20 mouse cellular contexts compared by ENCODE assay signal in the genomic region with DNA sequence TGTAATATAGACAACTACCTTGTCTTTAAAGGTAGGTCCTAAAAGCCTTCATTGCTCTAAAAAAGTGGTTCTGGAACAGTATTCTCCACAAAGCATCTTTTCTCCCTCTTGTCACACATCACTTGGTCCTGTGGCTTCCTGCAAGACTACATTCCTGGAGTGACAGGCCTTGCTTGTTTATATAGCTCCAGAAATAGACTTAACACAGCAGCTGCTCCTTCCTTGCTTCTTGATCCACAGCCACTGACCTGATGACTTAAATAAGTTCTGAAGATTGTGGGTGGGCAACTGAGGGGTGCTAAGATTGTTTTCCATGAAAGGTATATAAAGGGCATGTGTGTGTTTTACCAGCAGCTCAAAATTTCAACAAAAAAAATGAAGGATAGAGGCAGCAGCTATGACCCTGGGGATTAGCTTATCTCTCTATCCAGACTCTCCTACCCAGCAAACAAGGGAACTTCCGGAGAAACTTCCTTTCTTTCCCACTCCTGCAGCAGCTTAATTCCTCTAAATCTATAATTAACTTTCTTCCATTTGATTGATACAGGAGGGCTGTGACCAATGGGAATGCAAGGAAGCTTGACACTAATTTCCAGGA. TPM values are rescaled to one million over a fixed set of nuclear protein-coding genes. Genes with fewer than 3 reads are reported as not detected.
DNase-seq lines count a peak whose midpoint lies in the region; ATAC-seq and TF ChIP-seq lines count a peak whose summit lies in the region.
"Had no signal": no experiment of that assay in that cellular context is flagged by ENCODE, and none has a peak within 500 bp of the region (broad histone marks: within the 10 kb centered on the region; RNA-seq: fewer than 3 reads in every experiment).

No protein-coding gene starts in this region.

- no peak for TF ChIP-seq POLR2A in lung, adult 2 months (IDR thresholded peaks at IDR 0.05; ENCODE audit: borderline replicate concordance, extremely low read depth, low read depth, low read length)

- WGBS in heart, embryonic 11.5 days (ENCODE audit: insufficient replicate concordance), result 11% methylated on average over 1 of the region's 1 CpGs
- WGBS in kidney, embryonic 14.5 days, result 48% methylated on average over 1 of the region's 1 CpGs
- WGBS in lung, embryonic 15.5 days, result 17% methylated on average over 1 of the region's 1 CpGs
- WGBS in lung, adult 2 months, result 16% methylated on average over 1 of the region's 1 CpGs

- in situ Hi-C loops in Patski (cut with MboI; ENCODE audit: low pct_unique_long_range_greater_than_20kb), result no loop called here

- H3K9ac ChIP-seq in heart, embryonic 11.5 days (ENCODE audit: low read depth, low read length), result no peak overlapping the region
- H3K9ac ChIP-seq in kidney, embryonic 14.5 days (ENCODE audit: low read depth, low read length), result no peak overlapping the region
- H3K9ac ChIP-seq in lung, embryonic 15.5 days, result no peak overlapping the region
- H3K9ac ChIP-seq: embryonic facial prominence, embryonic 12.5 days; hindbrain, embryonic 14.5 days; intestine, embryonic 15.5 days; liver, embryonic 13.5 days; midbrain, embryonic 13.5 days had no signal

- H3K4me2 ChIP-seq in heart, embryonic 11.5 days, result no peak overlapping the region
- no peak overlapping the region for H3K4me2 ChIP-seq in kidney, embryonic 14.5 days (replicated peaks; ENCODE audit: low read depth, low read length)
- H3K4me2 ChIP-seq in lung, embryonic 15.5 days, result no peak overlapping the region
- H3K4me2 ChIP-seq: embryonic facial prominence, embryonic 12.5 days; hindbrain, embryonic 14.5 days; intestine, embryonic 15.5 days; liver, embryonic 13.5 days; midbrain, embryonic 13.5 days had no signal

- ATAC-seq in heart, embryonic 11.5 days (replicated peaks; ENCODE audit: insufficient number of reproducible peaks, low FRiP score, low TSS enrichment), result no peak
- ATAC-seq in kidney, embryonic 14.5 days (ENCODE audit: low FRiP score, low TSS enrichment), result no peak
- ATAC-seq in lung, embryonic 15.5 days (ENCODE audit: borderline replicate concordance, extremely low read depth, low FRiP score, low TSS enrichment), result peak; percentile 28; the same call in 1 of the 2 replicates
- peak; percentile 69 for ATAC-seq in Patski
- no peak for ATAC-seq in granulocyte monocyte progenitor cell, adult 5-6 weeks (replicated peaks; ENCODE audit: poor library complexity, severe bottlenecking)
- ATAC-seq: forebrain, embryonic 14.5 days; intestine, embryonic 15.5 days; midbrain, embryonic 13.5 days had no signal

- no peaks in the 10 kb centered on the region for H3K27me3 ChIP-seq in heart, embryonic 11.5 days (ENCODE audit: control insufficient read depth, insufficient read depth, low read length)
- H3K27me3 ChIP-seq in kidney, embryonic 14.5 days (ENCODE audit: control insufficient read depth, insufficient read depth, low read length), result no peaks in the 10 kb centered on the region
- no peaks in the 10 kb centered on the region for H3K27me3 ChIP-seq in lung, embryonic 15.5 days
- H3K27me3 ChIP-seq in Patski, result no peaks in the 10 kb centered on the region
- H3K27me3 ChIP-seq: embryonic facial prominence, embryonic 12.5 days; intestine, embryonic 15.5 days; liver, embryonic 13.5 days; midbrain, embryonic 13.5 days had no signal

- H3K27ac ChIP-seq in heart, embryonic 11.5 days (ENCODE audit: low read depth, low read length), result no peak overlapping the region
- H3K27ac ChIP-seq in kidney, embryonic 14.5 days (ENCODE audit: low read depth, low read length), result peak overlapping the region; percentile 55; the same call in 1 of the 2 replicates
- H3K27ac ChIP-seq in lung, embryonic 15.5 days, result peak overlapping the region; percentile 69
- H3K27ac ChIP-seq: embryonic facial prominence, embryonic 12.5 days; hindbrain, embryonic 14.5 days; limb, embryonic 10.5 days; liver, embryonic 13.5 days; midbrain, embryonic 13.5 days had no signal

- peaks cover 18% of the 10 kb centered on the region for H3K4me1 ChIP-seq in heart, embryonic 11.5 days (ENCODE audit: control insufficient read depth, insufficient read depth, low read length)
- H3K4me1 ChIP-seq in kidney, embryonic 14.5 days (ENCODE audit: control insufficient read depth, insufficient read depth, low read length), result no peaks in the 10 kb centered on the region
- H3K4me1 ChIP-seq in lung, embryonic 15.5 days, result peaks cover 44% of the 10 kb centered on the region
- H3K4me1 ChIP-seq in lung, adult 2 months (ENCODE audit: control insufficient read depth, insufficient read depth, low read length), result peaks cover 8% of the 10 kb centered on the region
- H3K4me1 ChIP-seq: intestine, embryonic 15.5 days; liver, embryonic 13.5 days; midbrain, embryonic 13.5 days had no signal

- H3K4me3 ChIP-seq in heart, embryonic 11.5 days (ENCODE audit: low read depth, low read length), result no peak overlapping the region
- H3K4me3 ChIP-seq in kidney, embryonic 14.5 days (ENCODE audit: low read length), result no peak overlapping the region
- H3K4me3 ChIP-seq in lung, embryonic 15.5 days, result no peak overlapping the region
- H3K4me3 ChIP-seq in lung, adult 2 months (replicated peaks; ENCODE audit: extremely low read depth, low read depth, low read length), result no peak overlapping the region
- H3K4me3 ChIP-seq: embryonic facial prominence, embryonic 12.5 days; intestine, embryonic 15.5 days; limb, embryonic 10.5 days; liver, embryonic 13.5 days; midbrain, embryonic 13.5 days had no signal

- CTCF ChIA-PET in Patski (lab: Charles Lee), result interaction anchor here (0.9 to 1.1 kb wide), 2 partner anchors 17 to 25 kb away, joined by 3 read pairs; no protein-coding TSS in a partner anchor

- peak; percentile 84 for DNase-seq in heart, adult 11 months
- no peak for DNase-seq in kidney, adult 9 months
- no peak for DNase-seq in lung, adult 2 months
- DNase-seq in Patski (ENCODE audit: low read depth, low spot score), result no peak
- DNase-seq: cerebellum, adult 18-20 months; cerebellum, postnatal 25 days; gastrocnemius, postnatal 10 days; kidney, postnatal 36 days; liver, embryonic 13.5 days; thymus, postnatal 36 days had no signal

- H3K9me3 ChIP-seq in heart, embryonic 11.5 days (replicated peaks; ENCODE audit: control insufficient read depth, low read length), result no peaks in the 10 kb centered on the region
- H3K9me3 ChIP-seq in kidney, embryonic 14.5 days (ENCODE audit: control insufficient read depth, low read length), result no peaks in the 10 kb centered on the region
- no peaks in the 10 kb centered on the region for H3K9me3 ChIP-seq in lung, embryonic 15.5 days
- H3K9me3 ChIP-seq: embryonic facial prominence, embryonic 12.5 days; intestine, embryonic 15.5 days; limb, embryonic 10.5 days; liver, embryonic 13.5 days; midbrain, embryonic 13.5 days had no signal

- H3K36me3 ChIP-seq in heart, embryonic 11.5 days (ENCODE audit: control insufficient read depth, insufficient read depth, low read length), result no peaks in the 10 kb centered on the region
- H3K36me3 ChIP-seq in kidney, embryonic 14.5 days (ENCODE audit: control insufficient read depth, insufficient read depth, low read length), result no peaks in the 10 kb centered on the region
- no peaks in the 10 kb centered on the region for H3K36me3 ChIP-seq in lung, embryonic 15.5 days
- H3K36me3 ChIP-seq: embryonic facial prominence, embryonic 12.5 days; intestine, embryonic 15.5 days; limb, embryonic 10.5 days; liver, embryonic 13.5 days; midbrain, embryonic 13.5 days had no signal

- POLR2A ChIA-PET in Patski (lab: Charles Lee), result no interaction called here

- no peak for TF ChIP-seq CTCF in lung, adult 2 months (IDR thresholded peaks at IDR 0.05; ENCODE audit: insufficient read depth, low read length)
- TF ChIP-seq CTCF in Patski (IDR thresholded peaks at IDR 0.05), result no peak

RNA-seq across cellular contexts. Expression of gene Cd34, which starts 12.8 kb away (rescaled TPM):
- 70.4 and 85.1 TPM in 2 replicates for polyA plus RNA-seq in heart, embryonic 11.5 days (2014; fragmentation: Nextera tagmentation; extraction: Ambion mirVana)
- polyA plus RNA-seq in kidney, embryonic 14.5 days (2014; fragmentation: Nextera tagmentation; extraction: Ambion mirVana), result 70.5 and 90.2 TPM in 2 replicates
- polyA plus RNA-seq in lung, embryonic 15.5 days (2015; fragmentation: Nextera tagmentation; extraction: Ambion mirVana), result 179 and 183 TPM in 2 replicates
- polyA plus RNA-seq in lung, adult 2 months (2012; rRNA removed), result 79.8 and 101 TPM in 2 replicates
- polyA plus RNA-seq in Patski (2021), result 0.05 TPM
- 225 and 231 TPM in 2 replicates for total RNA-seq in granulocyte monocyte progenitor cell, adult 5-6 weeks (2014; fragmentation: Nextera tagmentation)
- 260 and 264 TPM in 2 replicates for total RNA-seq in granulocyte monocyte progenitor cell, adult 5-6 weeks (2017)

Comparison
In these comparisons a context has a peak if more than half of its experiments do, and no peak if none do; other contexts are left out.
1. ATAC-seq: peak in lung, embryonic 15.5 days (single experiment) and Patski (single experiment); none in heart, embryonic 11.5 days (single experiment), kidney, embryonic 14.5 days (single experiment) and granulocyte monocyte progenitor cell, adult 5-6 weeks (single experiment).
2. RNA of gene Cd34, which starts 12.8 kb away (polyA plus RNA-seq): 179 to 183 TPM in lung, embryonic 15.5 days, 79.8 to 101 TPM in lung, adult 2 months, 70.5 to 90.2 TPM in kidney, embryonic 14.5 days and 70.4 to 85.1 TPM in heart, embryonic 11.5 days; 0.05 TPM in Patski (single experiment); every median in the first group is over 10 times any median in the second.